ENCODE assay signal across 34 mouse cellular contexts in genomic region chr14:45693891-45694290, GRCm38 (mm10).
"Had no signal": no experiment of that assay in that cellular context is flagged by ENCODE, and none has a peak within 500 bp of the region (broad histone marks: within the 10 kb centered on the region; RNA-seq: fewer than 3 reads in every experiment).

No protein-coding gene starts in this region.

- H3K4me3 ChIP-seq: heart, embryonic 12.5 days; heart, embryonic 13.5 days; heart, embryonic 15.5 days; hindbrain, embryonic 10.5 days; hindbrain, embryonic 12.5 days; hindbrain, embryonic 13.5 days; hindbrain, embryonic 15.5 days; intestine, embryonic 15.5 days; kidney, embryonic 15.5 days; layer of hippocampus, adult 2 months; left cerebral cortex, adult 2 months had no signal

- H3K36me3 ChIP-seq: heart, embryonic 12.5 days; heart, embryonic 13.5 days; heart, embryonic 15.5 days; hindbrain, embryonic 10.5 days; hindbrain, embryonic 12.5 days; hindbrain, embryonic 13.5 days; hindbrain, embryonic 15.5 days; intestine, embryonic 15.5 days; kidney, embryonic 15.5 days had no signal

- H3K4me2 ChIP-seq: heart, embryonic 11.5 days; heart, embryonic 12.5 days; heart, embryonic 13.5 days; heart, embryonic 15.5 days; hindbrain, embryonic 12.5 days; hindbrain, embryonic 13.5 days; hindbrain, embryonic 14.5 days; hindbrain, embryonic 15.5 days; intestine, embryonic 15.5 days; kidney, embryonic 15.5 days had no signal

- DNase-seq: heart, postnatal 10 days; heart, postnatal 36 days; heart, postnatal 4 days; kidney, adult 11 months; kidney, adult 18-20 months; kidney, adult 2 months; kidney, adult 8-10 months; kidney, adult 9 months; kidney, postnatal 10 days; kidney, postnatal 14 days; kidney, postnatal 25 days; kidney, postnatal 36 days; kidney, postnatal 4 days; layer of hippocampus, adult 9-11 months; layer of hippocampus, postnatal 36 days had no signal

- ATAC-seq: hindbrain, embryonic 16.5 days; hindbrain, postnatal 0 days; inflammation-experienced regulatory T-cells, adult 6 months; intestine, embryonic 15.5 days; intestine, embryonic 16.5 days; intestine, postnatal 0 days had no signal

- H3K27ac ChIP-seq: heart, embryonic 13.5 days; heart, embryonic 15.5 days; hindbrain, embryonic 10.5 days; hindbrain, embryonic 12.5 days; hindbrain, embryonic 13.5 days; hindbrain, embryonic 14.5 days; hindbrain, embryonic 15.5 days; hindbrain, postnatal 0 days; intestine, embryonic 15.5 days; kidney, embryonic 15.5 days; kidney, postnatal 0 days; layer of hippocampus, adult 2 months; left cerebral cortex, adult 2 months had no signal

- H3K4me1 ChIP-seq: heart, embryonic 12.5 days; intestine, embryonic 15.5 days had no signal

- H3K27me3 ChIP-seq: heart, embryonic 12.5 days; heart, embryonic 15.5 days; hindbrain, embryonic 12.5 days; hindbrain, embryonic 13.5 days; hindbrain, embryonic 15.5 days; intestine, embryonic 15.5 days; kidney, embryonic 15.5 days had no signal

- H3K9me3 ChIP-seq: heart, embryonic 12.5 days; heart, embryonic 13.5 days; heart, embryonic 15.5 days; hindbrain, embryonic 10.5 days; hindbrain, embryonic 12.5 days; hindbrain, embryonic 13.5 days; hindbrain, embryonic 15.5 days; intestine, embryonic 15.5 days; kidney, embryonic 15.5 days had no signal

- H3K9ac ChIP-seq: heart, embryonic 12.5 days; heart, embryonic 13.5 days; heart, embryonic 15.5 days; hindbrain, embryonic 12.5 days; hindbrain, embryonic 13.5 days; hindbrain, embryonic 14.5 days; hindbrain, embryonic 15.5 days; intestine, embryonic 15.5 days; kidney, embryonic 15.5 days had no signal
